Mouse (Mus musculus) liver, embryonic 16.5 days (tissue): ENCODE results near the gene Hacd1. TPM values are rescaled to one million over a fixed set of nuclear protein-coding genes. Genes with fewer than 3 reads are reported as not detected.

ENCODE experiments used
- ATAC-seq: fragments of 200-750 bp; cut with Nextera tagmentation; 2 replicates; pipeline ENCODE4 v1.8.0; 2017; ENCODE audit warnings: low read depth, mild to moderate bottlenecking, moderate number of reproducible peaks, moderate library complexity
- H3K27ac ChIP-seq: fragments of 300-500 bp; sonication (generic); 2 replicates; pipeline ENCODE4 v1.5.1; 2014; ENCODE audit warnings: mild to moderate bottlenecking, low read length
- H3K27me3 ChIP-seq: fragments of 300-500 bp; sonication (generic); 2 replicates; pipeline ENCODE4 v1.6.1; 2014; ENCODE audit warnings: low read depth, low read length, mixed read lengths; ENCODE audit not compliant: control insufficient read depth, insufficient read depth
- H3K36me3 ChIP-seq: fragments of 300-500 bp; sonication (generic); 2 replicates; pipeline ENCODE4 v1.6.1; 2014; ENCODE audit warnings: mild to moderate bottlenecking; ENCODE audit not compliant: control insufficient read depth, insufficient read depth
- H3K4me1 ChIP-seq: fragments of 300-500 bp; sonication (generic); 2 replicates; pipeline ENCODE4 v1.6.1; 2014; ENCODE audit warnings: low read depth, low read length, mixed read lengths; ENCODE audit not compliant: control insufficient read depth
- H3K4me2 ChIP-seq: fragments of 300-500 bp; sonication (generic); 2 replicates; pipeline ENCODE4 v1.6.1; 2014; ENCODE audit warnings: low read depth, low read length, mixed read lengths
- H3K4me3 ChIP-seq: fragments of 300-500 bp; sonication (generic); 2 replicates; pipeline ENCODE4 v1.5.1; 2014; ENCODE audit warnings: low read depth, mild to moderate bottlenecking, low read length
- H3K9ac ChIP-seq: fragments of 300-500 bp; sonication (generic); 2 replicates; pipeline ENCODE4 v1.6.1; 2014; ENCODE audit warnings: low read depth, low read length
- H3K9me3 ChIP-seq: fragments of 300-500 bp; sonication (generic); replicated peaks from 2 replicates; pipeline ENCODE4 v1.6.1; 2016; ENCODE audit warnings: low read length; ENCODE audit not compliant: control insufficient read depth
- WGBS: fragments of 180-500 bp; shearing (Covaris S2); extraction: QIAGEN DNeasy Blood & Tissue Kit; methylation state at CpG from one replicate; pipeline ENCODE4 v1.1.7; 2014; ENCODE audit not compliant: insufficient replicate concordance; 5-methylcytosine and 5-hydroxymethylcytosine counted together
- polyA plus RNA-seq: library from polyadenylated mRNA; unstranded; fragments of >200 nt; fragmentation: Nextera tagmentation; extraction: Ambion mirVana; gene quantifications from 2 replicates; pipeline ENCODE4 v1.2.1, GENCODE M21; 2015

Hacd1 gene
- polyA plus RNA-seq, 1 experiment from 2014 or later, result 46.3 TPM

DNA sequence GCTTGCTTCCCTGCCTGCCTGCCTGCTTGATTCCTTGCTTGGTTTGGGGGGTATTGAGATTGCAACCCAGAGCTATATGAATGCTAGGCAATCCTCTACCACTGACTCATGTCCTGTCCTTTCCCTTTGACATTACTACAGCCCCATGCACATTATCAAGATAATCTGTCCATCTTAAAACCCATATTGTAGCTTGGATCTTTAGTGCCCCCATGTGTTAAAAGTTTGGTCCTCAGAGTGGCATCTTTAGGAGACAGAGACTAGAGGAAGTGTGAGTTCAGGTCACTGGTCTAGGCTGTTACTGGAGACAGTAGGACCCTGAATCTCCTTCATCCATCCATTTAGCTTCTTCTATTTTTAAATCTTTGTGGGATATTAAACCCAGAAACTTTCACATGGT is 123.7 kb downstream of the Hacd1 start:
- Histone ChIP-seq H3K27me3 (no peaks in the 10 kb centered on the region), H3K9ac (no peak overlapping the region), H3K9me3 (no peaks in the 10 kb centered on the region), H3K36me3 (no peaks in the 10 kb centered on the region), H3K27ac (no peak overlapping the region), H3K4me3 (no peak overlapping the region), H3K4me2 (no peak overlapping the region), H3K4me1 (no peaks in the 10 kb centered on the region)
- no peak for ATAC-seq

DNA sequence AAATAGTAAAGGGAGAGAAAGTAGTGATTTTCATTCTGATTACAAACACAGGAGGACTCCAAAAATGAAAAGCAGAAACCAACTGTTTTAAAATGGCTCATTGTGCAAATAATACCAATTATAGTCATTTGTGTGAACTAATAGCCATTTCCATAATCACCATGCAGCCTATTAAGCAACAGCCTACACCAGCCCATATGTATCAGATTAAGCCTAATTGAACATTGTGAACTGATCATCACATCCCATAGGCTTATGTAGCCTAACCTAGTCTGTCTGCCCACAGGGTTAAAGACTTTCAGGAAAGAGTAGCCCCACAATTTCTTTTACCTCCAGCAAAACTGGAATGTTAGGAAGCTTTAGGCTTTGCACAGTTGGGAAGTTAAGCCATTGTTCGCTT is 125.2 kb downstream of the Hacd1 start:
- 67% methylated on average over 1 of the region's 1 CpGs for WGBS
- no peak for ATAC-seq

DNA sequence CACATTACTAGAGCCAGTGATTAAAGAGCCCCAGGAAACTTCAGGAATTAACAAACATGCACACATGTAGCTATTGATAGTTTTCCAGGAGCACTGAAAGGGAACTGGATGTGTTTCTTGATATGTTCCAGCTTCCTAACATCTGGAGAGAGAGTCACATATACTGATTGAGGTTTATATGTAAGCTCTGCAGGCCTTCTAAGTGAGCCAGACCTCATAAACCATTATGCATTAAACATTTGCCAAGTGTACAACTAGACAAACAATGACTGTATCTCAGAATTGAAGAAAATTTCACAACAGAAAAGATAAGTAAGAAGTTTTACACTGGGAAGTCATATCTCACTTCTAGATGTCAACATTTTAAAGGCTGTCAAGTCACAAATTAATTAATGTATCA is 167.4 kb downstream of the Hacd1 start:
- no peaks in the 10 kb centered on the region for H3K27me3 ChIP-seq
- H3K36me3 ChIP-seq, result no peaks in the 10 kb centered on the region
- no peak overlapping the region for H3K9ac ChIP-seq
- no peak overlapping the region for H3K27ac ChIP-seq
- H3K9me3 ChIP-seq, result no peaks in the 10 kb centered on the region
- no peaks in the 10 kb centered on the region for H3K4me1 ChIP-seq
- ATAC-seq, result no peak
- H3K4me3 ChIP-seq, result no peak overlapping the region
- H3K4me2 ChIP-seq, result no peak overlapping the region

More for the DNA sequence above, 125.2 kb downstream of the Hacd1 start:
- Histone ChIP-seq H3K4me1 (no peaks in the 10 kb centered on the region), H3K36me3 (no peaks in the 10 kb centered on the region), H3K27me3 (no peaks in the 10 kb centered on the region), H3K9me3 (no peaks in the 10 kb centered on the region), H3K4me3 (no peak overlapping the region), H3K9ac (no peak overlapping the region), H3K27ac (no peak overlapping the region), H3K4me2 (no peak overlapping the region)

DNA sequence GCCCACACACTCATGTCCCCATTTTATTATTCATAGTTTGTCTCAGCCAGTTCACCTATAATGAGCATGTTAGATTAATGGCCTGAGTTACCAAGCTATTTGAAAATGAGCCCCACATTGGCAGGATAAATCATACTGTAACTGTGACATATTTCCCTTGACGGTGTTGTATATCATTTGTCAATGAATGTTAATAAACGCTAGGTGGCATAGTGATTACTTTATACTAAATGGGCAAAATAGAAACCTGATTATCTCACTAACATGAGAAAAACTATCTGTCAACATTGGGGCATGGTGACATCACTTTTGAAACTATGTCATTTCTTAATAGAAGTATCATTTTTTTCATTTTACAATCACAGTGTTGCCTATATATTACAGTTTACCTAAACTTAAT is 198.5 kb downstream of the Hacd1 start:
- Histone ChIP-seq H3K4me2 (no peak overlapping the region), H3K27ac (no peak overlapping the region), H3K4me1 (no peaks in the 10 kb centered on the region), H3K9ac (no peak overlapping the region), H3K9me3 (no peaks in the 10 kb centered on the region), H3K27me3 (no peaks in the 10 kb centered on the region), H3K4me3 (no peak overlapping the region), H3K36me3 (no peaks in the 10 kb centered on the region)
- 44% methylated on average over 2 of the region's 2 CpGs for WGBS
- ATAC-seq, result no peak

DNA sequence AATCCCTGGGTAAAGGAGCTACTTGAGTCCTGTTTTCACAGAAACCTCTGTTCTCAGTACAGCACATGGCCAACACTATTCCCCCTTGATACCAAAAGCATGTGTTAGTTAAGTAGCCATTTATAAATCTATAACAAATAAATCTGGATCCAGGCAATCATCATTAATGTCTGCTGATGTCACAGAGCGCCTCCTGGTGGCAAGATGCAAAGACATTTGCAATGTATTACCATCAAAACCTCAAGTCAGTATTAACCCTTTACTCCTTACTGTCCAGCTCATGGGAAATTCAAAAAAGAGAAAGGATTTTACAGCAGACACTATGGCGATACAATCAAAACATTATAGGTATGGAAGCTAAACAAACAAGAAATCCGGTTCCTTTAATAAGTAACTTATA is 200.4 kb downstream of the Hacd1 start:
- H3K4me3 ChIP-seq, result no peak overlapping the region
- H3K4me2 ChIP-seq, result no peak overlapping the region
- no peaks in the 10 kb centered on the region for H3K27me3 ChIP-seq
- 36% methylated on average over 3 of the region's 3 CpGs for WGBS
- no peaks in the 10 kb centered on the region for H3K4me1 ChIP-seq
- no peak for ATAC-seq
- H3K27ac ChIP-seq, result no peak overlapping the region
- H3K9me3 ChIP-seq, result no peaks in the 10 kb centered on the region
- no peak overlapping the region for H3K9ac ChIP-seq
- no peaks in the 10 kb centered on the region for H3K36me3 ChIP-seq

DNA sequence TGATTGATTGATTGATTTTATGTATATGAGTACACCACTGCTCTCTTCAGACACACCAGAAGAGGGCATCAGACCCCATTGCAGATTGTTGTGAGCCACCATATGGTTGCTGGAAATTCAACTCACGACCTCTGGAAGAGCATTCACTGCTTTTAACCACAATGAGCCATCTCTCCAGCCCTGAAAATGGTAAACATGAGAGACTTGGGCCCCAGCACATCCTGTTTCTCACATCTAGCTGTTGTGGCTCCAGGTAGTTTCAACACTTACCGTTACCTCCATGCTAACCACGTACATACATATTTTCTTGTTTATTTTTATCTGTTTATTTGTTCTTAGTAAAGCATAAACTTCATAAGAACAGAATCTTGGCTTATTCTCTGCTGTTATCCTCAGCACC is 219.6 kb downstream of the Hacd1 start:
- Histone ChIP-seq H3K9me3 (no peaks in the 10 kb centered on the region), H3K4me2 (no peak overlapping the region), H3K27me3 (no peaks in the 10 kb centered on the region), H3K4me1 (no peaks in the 10 kb centered on the region), H3K9ac (no peak overlapping the region), H3K4me3 (no peak overlapping the region), H3K36me3 (no peaks in the 10 kb centered on the region), H3K27ac (no peak overlapping the region)
- 53% methylated on average over 3 of the region's 3 CpGs for WGBS
- no peak for ATAC-seq

DNA sequence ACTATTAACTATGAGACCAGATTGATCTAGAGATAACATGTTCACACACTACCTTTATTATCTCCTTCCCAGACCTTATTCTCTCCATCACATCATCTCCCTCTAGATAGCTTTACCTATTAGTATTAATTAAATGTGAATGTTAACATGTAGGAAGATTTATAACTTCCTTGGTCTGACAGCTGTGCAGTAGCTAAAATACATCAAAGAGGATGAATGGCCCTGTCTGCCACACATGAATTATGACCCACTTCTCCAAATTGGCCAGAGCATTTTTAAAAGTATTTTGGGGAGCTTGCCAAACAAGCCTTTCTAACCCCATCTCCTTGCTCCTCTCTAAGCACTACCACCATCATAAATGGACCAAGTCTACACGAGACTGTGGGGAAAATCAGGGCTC is 220.9 kb downstream of the Hacd1 start:
- no peak overlapping the region for H3K27ac ChIP-seq
- no peak overlapping the region for H3K4me3 ChIP-seq
- no peaks in the 10 kb centered on the region for H3K4me1 ChIP-seq
- no peaks in the 10 kb centered on the region for H3K36me3 ChIP-seq
- no peak for ATAC-seq
- H3K4me2 ChIP-seq, result no peak overlapping the region
- no peaks in the 10 kb centered on the region for H3K27me3 ChIP-seq
- H3K9ac ChIP-seq, result no peak overlapping the region
- no peaks in the 10 kb centered on the region for H3K9me3 ChIP-seq
- WGBS, result 20% methylated on average over 1 of the region's 1 CpGs

DNA sequence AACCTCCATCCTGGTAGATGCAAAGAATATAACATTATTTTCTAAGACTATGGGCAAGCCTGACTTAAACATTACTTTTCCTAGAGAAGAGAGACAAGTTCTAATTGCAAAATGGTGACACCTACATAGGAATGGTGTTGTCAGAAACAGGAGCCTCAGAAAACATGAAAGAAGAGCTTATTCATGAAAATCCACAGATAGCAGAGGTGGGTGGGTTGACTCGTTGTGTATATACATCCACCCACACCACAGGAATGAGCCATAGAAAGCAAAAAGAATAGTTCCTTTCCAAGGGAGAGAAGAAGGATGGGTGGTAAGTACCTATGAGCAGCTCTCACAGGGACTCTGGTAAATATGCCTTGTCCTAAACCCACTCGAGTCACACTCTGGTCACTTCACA is 239.3 kb downstream of the Hacd1 start:
- Histone ChIP-seq H3K4me3 (no peak overlapping the region), H3K27me3 (no peaks in the 10 kb centered on the region), H3K4me1 (no peaks in the 10 kb centered on the region), H3K9me3 (no peaks in the 10 kb centered on the region), H3K4me2 (no peak overlapping the region), H3K27ac (no peak overlapping the region), H3K9ac (no peak overlapping the region), H3K36me3 (no peaks in the 10 kb centered on the region)
- WGBS, result 50% methylated on average over 2 of the region's 2 CpGs
- no peak for ATAC-seq

DNA sequence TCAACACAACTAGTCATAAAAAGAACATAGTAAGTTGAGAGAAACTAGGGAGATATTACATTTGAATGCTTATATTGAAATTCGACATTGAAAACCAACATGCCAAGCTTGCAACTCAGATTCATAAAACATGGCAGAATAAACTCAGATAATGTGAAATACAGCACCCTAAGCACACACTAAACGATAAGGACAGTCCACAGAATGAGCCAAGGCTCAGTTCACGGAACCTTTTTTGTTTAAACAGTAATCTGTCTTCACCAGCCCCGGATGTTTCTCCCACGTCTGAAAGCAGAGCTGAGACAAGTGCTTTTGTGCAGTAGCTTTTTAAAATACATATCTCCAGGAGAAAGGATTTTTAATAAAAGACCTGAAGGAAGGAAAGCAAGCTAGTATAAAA is 247.3 kb downstream of the Hacd1 start:
- no peaks in the 10 kb centered on the region for H3K36me3 ChIP-seq
- no peak overlapping the region for H3K4me3 ChIP-seq
- H3K4me2 ChIP-seq, result no peak overlapping the region
- no peak overlapping the region for H3K9ac ChIP-seq
- H3K4me1 ChIP-seq, result no peaks in the 10 kb centered on the region
- 39% methylated on average over 5 of the region's 5 CpGs for WGBS
- no peaks in the 10 kb centered on the region for H3K27me3 ChIP-seq
- ATAC-seq, result no peak
- H3K27ac ChIP-seq, result no peak overlapping the region
- no peaks in the 10 kb centered on the region for H3K9me3 ChIP-seq

DNA sequence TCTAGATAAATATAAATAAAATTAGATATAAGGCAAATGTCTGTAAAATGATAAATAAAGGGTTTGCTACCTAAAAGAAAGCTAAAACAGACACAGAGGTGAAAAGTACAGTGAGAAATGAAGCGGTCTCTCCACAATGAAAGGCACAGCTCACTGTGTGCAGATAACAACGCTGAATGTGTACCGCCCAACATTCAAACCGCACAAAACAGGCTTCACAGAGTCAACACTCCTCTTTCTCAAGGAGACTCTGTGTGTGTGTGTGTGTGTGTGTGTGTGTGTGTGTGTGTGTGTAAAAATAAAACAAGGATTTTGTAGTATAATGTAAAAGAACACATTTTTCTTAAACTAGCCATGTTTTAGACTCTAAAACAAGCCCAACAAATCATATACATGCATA is 247.9 kb downstream of the Hacd1 start:
- no peak overlapping the region for H3K9ac ChIP-seq

More for the DNA sequence above, 247.9 kb downstream of the Hacd1 start:
- Histone ChIP-seq H3K4me2 (no peak overlapping the region), H3K9me3 (no peaks in the 10 kb centered on the region), H3K4me1 (no peaks in the 10 kb centered on the region), H3K27me3 (no peaks in the 10 kb centered on the region), H3K4me3 (no peak overlapping the region), H3K27ac (no peak overlapping the region), H3K36me3 (no peaks in the 10 kb centered on the region)
- 36% methylated on average over 4 of the region's 4 CpGs for WGBS
- ATAC-seq, result no peak
